Mouse (Mus musculus) heart, postnatal 10 days (tissue): ENCODE data around the gene Ube2u. TPM values are rescaled to one million over a fixed set of nuclear protein-coding genes. Genes with fewer than 3 reads are reported as not detected.
"Not testable (repeated sequence)": the region's sequence is repeated elsewhere in the genome, so short reads cannot be mapped to it uniquely, and the experiment has no call there.

Experiments
- DNase-seq, 2 experiments: peaks; one replicate each; pipeline ENCODE4 v3.0.0; 2021
- intact Hi-C: fragments of 180-260 bp; cut with DNase I; formaldehyde crosslinking; loops from one replicate; pipeline ENCODE4 v1.15.1; 2025
- total RNA-seq, 2 experiments: library from RNA; stranded (reverse); gene quantifications; 2 replicates each; pipeline ENCODE4 v1.2.3; 2021

Gene Ube2u
- not detected for total RNA-seq

DNA sequence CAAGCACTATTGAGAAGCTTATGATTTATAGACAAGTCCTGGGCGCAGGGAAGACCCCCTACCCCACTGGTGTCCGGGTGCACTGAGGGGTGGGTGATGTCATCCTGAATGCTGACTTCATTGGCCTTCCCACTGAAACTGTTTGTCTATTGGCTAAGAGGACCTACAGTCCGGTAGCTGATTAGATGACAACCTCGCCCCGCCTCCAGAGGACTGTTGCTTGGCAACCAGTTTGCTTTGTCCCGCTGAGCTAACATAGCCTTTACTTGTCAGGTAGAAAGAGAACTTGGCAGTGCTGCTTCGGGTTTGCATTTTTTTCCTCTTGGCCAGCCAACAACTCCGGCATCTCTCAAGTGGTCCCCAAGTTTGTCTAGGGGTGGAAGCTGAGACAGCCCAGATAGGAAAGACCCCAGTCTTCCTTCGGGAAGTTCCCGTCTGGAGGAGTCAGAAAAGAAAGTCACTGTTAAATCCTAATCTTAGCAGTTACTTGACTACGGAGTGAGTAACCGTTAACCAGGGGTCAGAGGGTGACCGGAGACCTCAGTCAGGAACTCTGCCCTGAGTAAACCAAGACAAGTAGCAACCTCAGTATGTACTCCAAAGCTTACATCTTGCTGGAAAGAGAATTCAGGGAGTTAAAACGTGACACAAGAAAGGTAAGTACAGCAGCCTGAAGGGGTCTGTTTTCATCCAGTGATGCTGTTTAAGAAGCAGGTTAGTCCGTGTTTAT, at the start of gene Ube2u:
Ube2u (plus strand) TSS at position 258 of the 730 bp plus-strand sequence.
- intact Hi-C loops = no loop called here

GRCm38 (mm10) chr4:100429371-100429900, 49.2 kb upstream of the Ube2u start:
- DNase-seq = peak; percentile 29 to 44

More for the DNA sequence above, at the start of gene Ube2u:
- DNase-seq = peak; percentile 60 to 63

GRCm38 (mm10) chr4:100435281-100436168, 43.1 kb upstream of the Ube2u start:
- intact Hi-C loops = no loop called here
- no peak for DNase-seq

More at GRCm38 (mm10) chr4:100429371-100429900, 49.2 kb upstream of the Ube2u start:
- intact Hi-C loops = no loop called here

GRCm38 (mm10) chr4:100436169-100436547, 42.5 kb upstream of the Ube2u start:
- no peak for DNase-seq
- intact Hi-C loops = no loop called here

DNA sequence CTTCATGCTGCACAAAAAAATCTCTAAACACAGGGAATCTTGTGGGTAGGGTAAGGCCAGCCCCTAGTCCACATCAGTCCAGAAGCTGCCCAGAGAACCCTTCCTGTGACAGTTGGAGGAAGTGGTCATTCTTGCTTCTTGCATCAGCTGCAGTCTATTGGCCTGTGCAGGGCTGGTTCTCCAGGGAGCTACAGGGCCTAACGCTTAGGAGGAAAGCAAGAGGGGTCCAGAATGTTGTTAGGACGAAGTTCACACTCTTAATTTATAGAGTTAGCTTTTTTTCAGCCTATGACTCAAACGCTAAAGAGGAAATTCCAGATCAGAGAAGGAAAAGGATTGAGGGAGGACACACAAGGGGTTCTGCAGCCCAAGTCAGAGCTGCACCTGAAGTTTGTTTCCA, 31.8 kb upstream of the Ube2u start:
- no peak for DNase-seq
- intact Hi-C loops = no loop called here

DNA sequence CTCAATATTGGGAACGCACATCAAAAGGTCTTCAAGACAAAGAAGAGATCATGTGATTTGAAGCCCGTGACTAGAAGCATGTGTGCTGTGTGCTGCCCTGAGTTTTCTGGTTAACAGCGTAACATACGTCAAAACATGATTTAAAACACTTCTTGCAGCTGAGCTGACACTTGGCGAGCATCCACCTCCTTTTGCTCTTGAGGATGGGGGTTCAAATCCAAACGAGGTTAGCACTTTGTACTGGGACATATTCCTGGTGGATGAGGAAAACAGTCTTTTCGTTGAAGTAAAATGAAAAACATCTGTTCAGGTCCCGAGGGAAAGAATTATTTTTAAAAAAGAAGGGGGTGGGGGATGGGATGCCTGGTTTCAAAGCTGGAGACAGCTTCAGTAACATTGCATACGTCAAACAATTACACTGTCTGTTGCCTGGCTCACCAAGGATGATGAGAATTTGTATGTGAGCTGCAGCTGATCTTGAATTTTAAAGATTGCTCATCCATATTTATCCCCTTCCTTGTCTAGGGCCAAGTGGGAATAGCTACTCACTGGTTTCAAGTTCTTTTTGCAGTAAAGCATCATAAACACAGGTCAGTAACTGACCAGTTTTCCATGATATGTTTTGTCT, 16.0 kb upstream of the Ube2u start:
- intact Hi-C loops = no loop called here
- DNase-seq = peak; percentile 19 to 23

DNA sequence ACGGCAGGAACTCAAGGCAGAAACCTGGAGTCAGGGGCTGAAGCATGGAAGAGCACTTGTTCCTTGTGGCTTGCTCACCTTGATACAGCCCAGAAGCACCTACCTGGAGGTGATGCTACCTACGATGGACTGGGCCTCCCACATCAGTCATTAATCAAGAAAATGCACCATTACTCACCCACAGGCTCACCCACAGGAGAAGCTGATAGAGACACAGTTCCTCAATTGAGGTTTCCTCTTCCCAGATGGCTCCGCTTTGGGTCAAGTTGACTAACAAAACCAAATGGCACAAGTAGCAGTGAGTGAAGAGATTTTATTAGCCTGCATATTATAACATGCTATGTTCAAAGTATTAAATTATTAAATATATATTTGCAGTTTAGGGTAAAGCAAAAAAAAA, 9.8 kb downstream of the Ube2u start:
- DNase-seq = no peak
- intact Hi-C loops = no loop called here

DNA sequence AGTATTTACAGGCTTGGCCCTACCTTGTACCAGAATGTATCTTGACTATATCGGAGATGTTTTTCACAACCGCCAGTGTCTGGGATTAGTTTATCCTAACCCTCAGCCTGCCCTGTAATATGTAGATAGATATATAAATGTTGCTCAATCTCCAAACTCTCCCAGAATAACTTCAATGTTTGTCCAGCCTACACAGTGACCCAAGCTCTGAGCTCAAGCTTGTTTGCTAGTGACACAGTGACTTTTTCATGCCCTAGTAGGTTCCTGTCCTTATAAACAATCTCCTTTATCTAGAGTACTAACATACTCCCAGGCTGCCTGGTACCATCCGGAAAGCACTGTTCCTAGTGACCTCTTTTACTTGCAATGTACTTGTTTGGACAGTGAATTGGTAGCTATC, 16.5 kb downstream of the Ube2u start:
- no peak for DNase-seq
- intact Hi-C loops = no loop called here

GRCm38 (mm10) chr4:100496521-100496920, 17.9 kb downstream of the Ube2u start:
- peak; percentile 44 to 64 for DNase-seq

GRCm38 (mm10) chr4:100498192-100498591, 19.5 kb downstream of the Ube2u start:
- DNase-seq = no peak
- intact Hi-C loops = no loop called here

More at GRCm38 (mm10) chr4:100496521-100496920, 17.9 kb downstream of the Ube2u start:
- intact Hi-C loops = no loop called here

DNA sequence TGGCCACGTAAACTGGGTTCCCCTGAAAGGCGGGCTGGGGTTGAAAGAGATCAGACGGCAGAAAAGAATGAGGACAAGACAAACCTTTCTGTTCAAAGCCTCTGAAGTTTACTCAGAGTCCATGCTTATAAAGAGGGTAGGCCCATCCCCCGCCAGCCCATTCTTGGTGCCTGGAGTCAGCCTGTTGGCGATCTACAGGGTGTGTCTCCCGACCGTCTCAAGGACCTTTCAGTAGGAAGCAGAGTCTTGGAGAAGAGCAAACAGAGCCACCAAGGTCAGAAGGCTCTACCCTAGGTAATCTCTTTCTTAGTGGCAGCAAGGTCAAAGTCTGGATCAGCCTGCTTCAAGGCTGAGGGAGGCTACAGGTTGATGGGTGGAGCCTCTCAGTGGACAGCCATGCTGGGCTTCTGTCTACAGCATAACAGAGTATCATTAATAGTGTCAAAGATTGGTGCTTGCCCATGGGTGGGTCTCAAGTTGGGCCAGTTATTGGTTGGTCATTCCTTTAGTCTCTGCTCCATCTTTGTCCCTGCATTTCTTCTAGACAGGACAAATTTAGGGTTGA, 20.5 kb downstream of the Ube2u start:
- intact Hi-C loops, DNase-seq: not testable (repeated sequence)

- intact Hi-C loops = no loop called here
- no peak for DNase-seq
Measured at GRCm38 (mm10) chr4:100503337-100503736, 24.7 kb downstream of the Ube2u start.

- intact Hi-C loops = no loop called here
Measured at GRCm38 (mm10) chr4:100517646-100518045, 39.0 kb downstream of the Ube2u start.

DNA sequence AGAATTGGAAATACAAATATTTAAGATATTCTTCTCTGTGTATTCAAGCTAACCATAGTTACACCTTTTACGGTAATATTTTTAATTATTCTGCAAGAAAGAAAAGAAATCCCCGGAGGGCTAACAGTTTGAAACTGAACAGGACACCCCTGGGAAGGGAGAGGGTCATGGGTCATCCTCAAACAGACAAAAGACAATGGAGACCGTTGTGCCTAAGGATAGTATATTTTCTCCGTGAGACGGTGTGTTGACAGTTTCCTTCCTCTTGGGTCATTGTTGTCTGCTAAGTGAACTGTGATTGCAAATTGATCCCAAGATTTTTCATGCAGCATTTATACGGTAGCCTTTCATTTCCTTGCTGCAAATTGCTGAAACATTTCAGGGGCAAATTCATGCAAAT, 43.9 kb downstream of the Ube2u start:
- intact Hi-C loops = loop anchor here (10.0 kb wide), 1 partner anchor 308 kb away; no protein-coding TSS in a partner anchor
- DNase-seq = no peak

More at GRCm38 (mm10) chr4:100517646-100518045, 39.0 kb downstream of the Ube2u start:
- no peak for DNase-seq

GRCm38 (mm10) chr4:100524741-100525140, 46.1 kb downstream of the Ube2u start:
- intact Hi-C loops = loop anchor here (10.0 kb wide), 1 partner anchor 310 kb away; no protein-coding TSS in a partner anchor
- peak; percentile 67 to 74 for DNase-seq

GRCm38 (mm10) chr4:100526296-100526695, 47.6 kb downstream of the Ube2u start:
- peak; percentile 32 to 35 for DNase-seq
- intact Hi-C loops = loop anchor here (10.0 kb wide), 1 partner anchor 311 kb away; no protein-coding TSS in a partner anchor

DNA sequence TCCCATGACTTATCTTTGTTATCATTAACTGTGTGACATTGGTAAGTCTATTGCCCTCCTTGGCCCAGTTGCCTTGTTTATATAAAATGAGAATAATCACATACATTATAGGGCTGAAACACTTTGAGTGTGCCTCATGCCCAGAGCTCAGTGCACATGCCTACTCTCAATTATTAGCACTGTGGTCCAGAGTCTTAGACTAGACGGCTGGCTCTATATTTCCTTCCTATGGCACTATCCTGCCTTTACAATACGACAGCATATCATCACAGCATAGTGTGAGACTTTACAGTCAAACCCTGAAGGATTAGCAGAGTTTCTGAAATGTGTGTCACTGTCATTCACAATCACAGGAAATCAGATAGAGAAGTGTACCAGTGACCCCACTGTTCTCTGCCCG, 48.4 kb downstream of the Ube2u start:
- DNase-seq = no peak
- intact Hi-C loops = loop anchor here (10.0 kb wide), 1 partner anchor 312 kb away; no protein-coding TSS in a partner anchor

GRCm38 (mm10) chr4:100527554-100528001, 48.9 kb downstream of the Ube2u start:
- peak; percentile 51 to 54 for DNase-seq
- intact Hi-C loops = loop anchor here (10.0 kb wide), 1 partner anchor 313 kb away; no protein-coding TSS in a partner anchor

GRCm38 (mm10) chr4:100533607-100534006, 55.0 kb downstream of the Ube2u start:
- intact Hi-C loops = loop anchor here (2.0 to 5.0 kb wide), 2 partner anchors 126 to 439 kb away; partner anchors contain the start of gene Ror1
- DNase-seq = no peak

DNA sequence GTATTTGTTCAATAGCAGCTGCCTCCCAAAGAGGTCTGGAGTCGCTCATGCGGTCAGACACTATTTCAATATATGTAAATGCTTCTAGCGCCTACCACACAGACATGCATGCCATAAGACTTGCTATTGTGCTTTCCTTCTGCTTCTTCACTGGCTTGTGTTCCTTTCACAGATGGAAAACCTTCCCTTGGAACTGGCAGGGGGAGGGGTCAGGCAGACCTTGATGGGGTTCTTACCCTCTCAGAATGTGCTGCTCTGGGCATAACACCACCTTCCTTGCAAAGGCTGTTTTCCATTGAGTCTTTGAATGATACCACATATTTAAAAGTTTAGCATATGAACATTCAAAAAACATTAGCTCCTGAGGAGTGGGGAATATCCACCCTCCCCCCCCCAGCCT, 56.3 kb downstream of the Ube2u start:
- DNase-seq = no peak
- intact Hi-C loops = loop anchor here (5.0 kb wide), 1 partner anchor 128 kb away; no protein-coding TSS in a partner anchor
